Mouse (Mus musculus): ENCODE results near the gene Iffo2. TPM values are rescaled to one million over a fixed set of nuclear protein-coding genes. Genes with fewer than 3 reads are reported as not detected.

Iffo2 gene
- total and polyA plus RNA-seq, 2 experiments from 2014 or later: 5.8 to 18.1 TPM

DNA sequence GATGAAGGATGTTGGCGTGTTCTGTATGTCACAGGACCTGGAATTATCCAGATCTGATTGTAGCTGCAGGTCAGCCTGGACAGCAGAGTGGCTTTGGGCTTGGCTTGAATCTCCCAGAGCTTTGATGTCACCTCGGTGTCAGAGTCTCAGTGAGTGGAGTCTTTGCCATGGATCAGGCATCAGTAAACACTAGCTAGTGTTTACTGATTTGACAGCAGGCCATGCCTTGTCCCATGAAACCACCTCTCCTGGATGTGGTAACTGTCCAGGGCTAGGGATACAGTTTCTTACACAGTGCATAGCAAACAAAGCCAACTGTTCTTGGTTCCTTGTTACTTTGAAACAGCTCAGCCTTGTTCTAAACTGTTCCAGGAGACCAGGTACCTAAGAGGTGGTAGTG is 18.8 kb upstream of the Iffo2 start:
- Histone ChIP-seq H3K9ac (replicated peaks; ENCODE audit: low read length, poor library complexity, severe bottlenecking) (no peak overlapping the region), H3K27me3 (ENCODE audit: insufficient read depth, low read length) (no peaks in the 10 kb centered on the region), H3K4me2 (ENCODE audit: low read depth, low read length, poor library complexity, severe bottlenecking) (no peak overlapping the region), H3K9me3 (ENCODE audit: low read length) (no peaks in the 10 kb centered on the region), H3K27ac (ENCODE audit: low read depth, low read length) (no peak overlapping the region), H3K4me3 (ENCODE audit: low read depth, low read length) (no peak overlapping the region), H3K36me3 (ENCODE audit: insufficient read depth, low read length) (no peaks in the 10 kb centered on the region), H3K4me1 (ENCODE audit: insufficient read depth, low read length) (no peaks in the 10 kb centered on the region)
- WGBS: 88% methylated on average over 2 of the region's 2 CpGs
- DNase-seq (ENCODE audit: low spot score): no peak
- ATAC-seq (ENCODE audit: low FRiP score): no peak
- no peak for TF ChIP-seq CTCF (IDR thresholded peaks at IDR 0.05)

DNA sequence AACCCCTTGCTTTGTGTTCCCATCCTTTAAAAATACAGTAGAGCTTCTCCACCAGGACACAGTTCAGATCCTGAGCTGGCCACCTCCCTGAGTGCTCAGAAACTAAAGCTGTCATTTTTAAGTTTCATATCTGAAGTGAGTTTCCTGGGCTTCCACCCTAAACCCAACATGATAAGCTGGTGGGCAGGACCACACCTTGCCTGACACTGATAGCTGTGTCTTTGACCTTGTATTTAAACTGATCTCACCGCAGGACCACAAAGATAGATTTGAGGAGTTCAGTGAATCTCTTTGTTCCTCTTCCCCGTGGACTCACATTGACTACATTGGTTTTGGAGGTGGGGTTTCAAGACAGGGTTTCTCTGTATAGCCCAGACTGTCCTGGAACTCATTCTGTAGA is 17.4 kb upstream of the Iffo2 start:
- Histone ChIP-seq H3K4me3 (ENCODE audit: low read depth, low read length) (no peak overlapping the region), H3K4me2 (ENCODE audit: low read depth, low read length, poor library complexity, severe bottlenecking) (no peak overlapping the region), H3K27me3 (ENCODE audit: insufficient read depth, low read length) (no peaks in the 10 kb centered on the region), H3K9me3 (ENCODE audit: low read length) (no peaks in the 10 kb centered on the region), H3K27ac (ENCODE audit: low read depth, low read length) (no peak overlapping the region), H3K9ac (replicated peaks; ENCODE audit: low read length, poor library complexity, severe bottlenecking) (no peak overlapping the region), H3K36me3 (ENCODE audit: insufficient read depth, low read length) (no peaks in the 10 kb centered on the region), H3K4me1 (ENCODE audit: insufficient read depth, low read length) (no peaks in the 10 kb centered on the region)
- DNase-seq (ENCODE audit: low spot score) (no peak), ATAC-seq (ENCODE audit: low FRiP score) (no peak)
- no peak for TF ChIP-seq CTCF (IDR thresholded peaks at IDR 0.05)
- WGBS: 88% methylated on average over 2 of the region's 2 CpGs

DNA sequence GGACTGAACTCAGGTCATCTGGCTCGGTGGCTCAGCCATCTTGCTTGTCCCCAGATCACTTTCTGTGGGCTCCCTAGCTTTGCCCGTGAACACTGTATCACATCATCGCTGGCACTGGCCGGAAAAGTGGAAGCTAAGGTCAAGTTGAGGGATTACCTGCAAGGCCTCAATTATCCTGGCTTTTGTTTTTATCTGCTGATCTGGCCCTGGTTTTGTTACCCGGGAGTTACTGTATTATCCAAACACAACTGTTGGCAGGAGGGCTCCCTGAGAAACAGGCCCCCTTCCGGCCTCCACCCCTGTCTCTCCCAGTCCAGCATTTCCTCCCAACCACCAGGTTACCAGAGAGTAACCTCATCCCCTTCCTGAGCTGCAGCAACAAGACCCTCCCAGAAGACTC is 11.1 kb upstream of the Iffo2 start:
- DNase-seq (ENCODE audit: low spot score) (no peak), ATAC-seq (ENCODE audit: low FRiP score) (no peak)
- Histone ChIP-seq H3K4me1 (ENCODE audit: insufficient read depth, low read length) (no peaks in the 10 kb centered on the region), H3K9ac (replicated peaks; ENCODE audit: low read length, poor library complexity, severe bottlenecking) (no peak overlapping the region), H3K36me3 (ENCODE audit: insufficient read depth, low read length) (no peaks in the 10 kb centered on the region), H3K9me3 (ENCODE audit: low read length) (no peaks in the 10 kb centered on the region), H3K4me3 (ENCODE audit: low read depth, low read length) (no peak overlapping the region), H3K27me3 (ENCODE audit: insufficient read depth, low read length) (no peaks in the 10 kb centered on the region), H3K27ac (ENCODE audit: low read depth, low read length) (no peak overlapping the region), H3K4me2 (ENCODE audit: low read depth, low read length, poor library complexity, severe bottlenecking) (no peak overlapping the region)
- TF ChIP-seq CTCF (IDR thresholded peaks at IDR 0.05): no peak
- WGBS: 72% methylated on average over 6 of the region's 6 CpGs

DNA sequence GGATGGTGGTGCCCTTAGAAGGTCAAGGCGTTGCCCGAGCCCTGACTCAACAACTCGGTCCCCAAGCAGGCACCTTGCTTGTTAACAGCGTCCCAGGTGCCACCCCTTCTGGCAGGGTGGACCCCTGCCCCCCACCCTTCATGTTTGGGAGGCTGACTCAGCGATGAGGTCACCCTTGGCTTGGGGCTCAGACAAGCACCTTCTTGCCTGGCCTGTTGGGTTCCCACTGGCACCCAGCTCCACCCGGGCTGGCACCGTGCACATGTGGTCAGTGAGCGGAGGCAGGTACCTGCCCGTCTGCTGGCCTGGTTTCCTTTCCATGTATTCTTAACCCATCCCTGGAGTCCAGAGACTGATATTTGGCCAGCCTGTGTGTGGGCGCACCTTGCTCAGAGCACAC is 8.4 kb upstream of the Iffo2 start:
- 83% methylated on average over 10 of the region's 10 CpGs for WGBS
- H3K4me1 ChIP-seq (ENCODE audit: insufficient read depth, low read length): no peaks in the 10 kb centered on the region
- H3K4me2 ChIP-seq (ENCODE audit: low read depth, low read length, poor library complexity, severe bottlenecking): no peak overlapping the region
- no peaks in the 10 kb centered on the region for H3K36me3 ChIP-seq (ENCODE audit: insufficient read depth, low read length)
- H3K27ac ChIP-seq (ENCODE audit: low read depth, low read length): no peak overlapping the region
- TF ChIP-seq CTCF (IDR thresholded peaks at IDR 0.05): no peak
- H3K9me3 ChIP-seq (ENCODE audit: low read length): no peaks in the 10 kb centered on the region
- ATAC-seq (ENCODE audit: low FRiP score) (no peak), DNase-seq (ENCODE audit: low spot score) (no peak)
- no peak overlapping the region for H3K9ac ChIP-seq (replicated peaks; ENCODE audit: low read length, poor library complexity, severe bottlenecking)
- H3K4me3 ChIP-seq (ENCODE audit: low read depth, low read length): no peak overlapping the region
- H3K27me3 ChIP-seq (ENCODE audit: insufficient read depth, low read length): no peaks in the 10 kb centered on the region

DNA sequence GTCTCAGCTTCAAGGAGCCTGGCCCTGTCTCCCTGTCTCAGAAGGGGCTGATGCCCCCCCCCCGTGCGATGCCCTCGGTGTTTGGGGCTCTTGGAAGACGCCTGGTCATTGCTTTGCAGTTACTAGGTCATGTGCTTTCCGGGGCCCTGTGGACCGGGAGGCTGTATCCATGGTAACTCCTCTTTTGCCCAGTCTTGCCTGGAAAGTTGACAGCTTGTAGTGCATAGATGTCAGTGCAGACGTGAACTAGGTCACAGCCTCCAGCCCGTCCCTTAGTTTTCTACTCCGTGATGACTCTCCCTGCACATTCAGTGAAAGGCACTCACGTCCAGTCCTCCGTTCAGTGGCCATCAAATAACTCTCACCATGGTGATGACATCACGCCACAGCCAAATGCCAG is 3.9 kb upstream of the Iffo2 start:
- H3K9ac ChIP-seq (replicated peaks; ENCODE audit: low read length, poor library complexity, severe bottlenecking): no peak overlapping the region
- 36% methylated on average over 12 of the region's 12 CpGs for WGBS
- TF ChIP-seq CTCF (IDR thresholded peaks at IDR 0.05): no peak
- H3K4me2 ChIP-seq (ENCODE audit: low read depth, low read length, poor library complexity, severe bottlenecking): no peak overlapping the region
- H3K4me1 ChIP-seq (ENCODE audit: insufficient read depth, low read length): no peaks in the 10 kb centered on the region
- H3K9me3 ChIP-seq (ENCODE audit: low read length): no peaks in the 10 kb centered on the region
- no peak overlapping the region for H3K4me3 ChIP-seq (ENCODE audit: low read depth, low read length)
- H3K36me3 ChIP-seq (ENCODE audit: insufficient read depth, low read length): no peaks in the 10 kb centered on the region
- H3K27ac ChIP-seq (ENCODE audit: low read depth, low read length): no peak overlapping the region
- H3K27me3 ChIP-seq (ENCODE audit: insufficient read depth, low read length): no peaks in the 10 kb centered on the region
- DNase-seq (ENCODE audit: low spot score): peak; percentile 73
- ATAC-seq (ENCODE audit: low FRiP score): peak; percentile 63; the same call in 1 of the 2 replicates

- no peaks in the 10 kb centered on the region for H3K4me1 ChIP-seq (ENCODE audit: insufficient read depth, low read length)
- H3K9ac ChIP-seq (replicated peaks; ENCODE audit: low read length, poor library complexity, severe bottlenecking): no peak overlapping the region
- no peak for TF ChIP-seq CTCF (IDR thresholded peaks at IDR 0.05)
- H3K27me3 ChIP-seq (ENCODE audit: insufficient read depth, low read length): no peaks in the 10 kb centered on the region
- no peaks in the 10 kb centered on the region for H3K9me3 ChIP-seq (ENCODE audit: low read length)
- no peak for ATAC-seq (ENCODE audit: low FRiP score)
- 95% methylated on average over 10 of the region's 10 CpGs for WGBS
- no peak for DNase-seq (ENCODE audit: low spot score)
- no peak overlapping the region for H3K4me2 ChIP-seq (ENCODE audit: low read depth, low read length, poor library complexity, severe bottlenecking)
- H3K36me3 ChIP-seq (ENCODE audit: insufficient read depth, low read length): no peaks in the 10 kb centered on the region
- H3K4me3 ChIP-seq (ENCODE audit: low read depth, low read length): no peak overlapping the region
- no peak overlapping the region for H3K27ac ChIP-seq (ENCODE audit: low read depth, low read length)
Observed at GRCm38 (mm10) chr4:139532081-139532480, 1.7 kb downstream of the Iffo2 start.

Data from midbrain, postnatal 0 days (tissue).